Mouse (Mus musculus): ENCODE data around the gene Foxa1. TPM values are rescaled to one million over a fixed set of nuclear protein-coding genes. Genes with fewer than 3 reads are reported as not detected.

The Foxa1 gene
- polyA plus RNA-seq, 1 experiment: 0.08 TPM

Other genes with a start within 250 kb of the Foxa1 start
- gene Ttc6, start 17.2 kb upstream of the Foxa1 start, polyA plus RNA-seq (2012; rRNA removed): 0.04 and 0.23 TPM in 2 replicates

Data from gonadal fat pad, adult 2 months (tissue).